Mouse (Mus musculus): ENCODE data around the gene Ccdc88a.

Ccdc88a gene

DNA sequence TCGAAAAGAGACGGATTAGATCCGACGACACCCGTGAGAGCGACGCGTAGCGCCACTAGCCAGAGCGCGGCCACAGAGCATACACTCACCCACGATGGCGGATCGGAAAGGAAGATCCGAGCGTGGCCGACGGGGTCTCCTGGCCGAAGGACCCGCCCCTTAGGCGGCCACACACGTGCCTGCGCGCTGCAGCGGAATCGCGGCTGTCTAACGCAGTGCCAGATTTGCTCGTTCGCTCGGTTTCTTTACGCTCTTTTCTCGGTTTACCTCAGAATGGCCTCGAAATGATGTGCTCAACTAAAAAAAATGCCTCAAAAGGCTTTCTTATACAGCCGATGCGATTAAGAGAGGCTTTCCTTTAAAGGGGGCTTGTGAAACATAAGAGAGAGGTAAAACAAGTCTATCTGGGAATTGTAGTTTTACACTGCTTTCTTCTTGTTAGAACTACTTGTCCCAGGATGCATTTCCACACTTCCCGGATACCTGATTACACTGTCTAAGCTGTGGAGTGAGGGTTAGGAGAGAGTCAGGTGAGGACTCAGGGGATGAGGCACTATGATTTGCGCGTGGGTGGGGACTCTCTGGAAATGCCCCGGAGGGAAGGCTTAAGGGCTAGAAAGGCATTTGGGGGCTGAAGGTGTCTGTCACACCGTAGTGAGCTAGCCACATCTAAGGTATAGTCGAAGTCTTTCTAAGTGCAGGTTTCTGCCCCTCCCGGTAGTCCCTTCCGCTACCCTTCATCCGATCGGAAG is 174.5 kb downstream of the Ccdc88a start, which contains the start of the genes Clhc1 and Rps27a:
Gene Clhc1 (plus strand): TSS at position 199 of the 752 bp plus-strand sequence.
Gene Rps27a (minus strand): TSS at position 358 of the 752 bp plus-strand sequence.
- peak; percentile 94 to 99 for DNase-seq (ENCODE audit: inconsistent age in 2 of 2, low spot score in 1 of 2)

DNA sequence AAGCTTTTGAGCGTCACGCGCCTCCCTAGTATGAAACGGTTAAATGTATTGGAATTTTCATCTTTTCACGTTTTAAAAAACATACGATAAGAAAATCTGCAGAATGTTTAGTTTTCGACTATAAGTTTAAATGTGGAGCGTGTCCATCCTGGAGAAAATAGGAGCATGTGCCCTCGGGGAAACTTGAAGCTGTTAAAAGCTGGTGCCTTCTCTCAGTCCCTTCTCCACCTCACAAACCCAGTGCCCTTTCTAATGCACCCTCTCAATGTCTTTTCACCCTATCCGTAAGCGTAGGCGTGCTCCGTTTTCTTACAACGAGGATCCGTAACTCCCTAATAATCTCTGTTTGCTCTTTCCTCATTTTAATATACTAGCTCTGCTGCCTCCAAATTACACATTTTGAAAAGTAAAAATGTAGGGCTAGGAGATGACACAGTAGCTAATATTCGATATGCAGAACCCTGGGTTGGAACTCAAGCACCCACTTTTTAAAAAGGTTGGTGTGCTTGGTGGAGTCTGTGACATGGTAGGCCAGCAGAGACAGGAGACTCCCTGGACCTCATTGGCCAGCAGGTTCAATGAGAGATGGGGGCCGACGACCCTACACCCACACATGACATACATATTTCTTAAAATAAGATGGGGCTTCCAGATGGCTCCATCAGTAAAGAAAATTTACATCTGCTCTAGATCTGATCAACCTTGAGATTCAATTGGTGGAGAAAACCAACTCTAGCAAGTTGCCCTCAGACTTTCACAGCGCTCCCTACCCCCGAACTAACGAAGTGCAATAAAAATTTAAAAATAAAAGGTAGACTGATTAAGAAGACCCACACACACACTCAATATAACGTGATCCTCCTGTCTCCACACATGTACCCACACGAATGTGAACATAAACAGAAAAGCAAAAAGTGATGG is 175.3 kb downstream of the Ccdc88a start:
- peak in 1 of 2 experiments; percentile 68 for DNase-seq (ENCODE audit: inconsistent age in 2 of 2, low spot score in 1 of 2)

GRCm38 (mm10) chr11:29549425-29549778 is 175.9 kb downstream of the Ccdc88a start:
- DNase-seq (ENCODE audit: inconsistent age in 2 of 2, low spot score in 1 of 2) = no peak
